Mouse (Mus musculus): ENCODE measurements around the gene Zbtb21. TPM values are rescaled to one million over a fixed set of nuclear protein-coding genes. Genes with fewer than 3 reads are reported as not detected.

Zbtb21 gene
- polyA plus RNA-seq, 1 experiment from 2014 or later, result 12.5 TPM

- Histone ChIP-seq H3K9ac (ENCODE audit: low read length) (no peak overlapping the region), H3K36me3 (ENCODE audit: control insufficient read depth, insufficient read depth, low read length) (no peaks in the 10 kb centered on the region), H3K4me2 (ENCODE audit: low read length) (no peak overlapping the region), H3K9me3 (replicated peaks; ENCODE audit: control insufficient read depth, low read length) (no peaks in the 10 kb centered on the region), H3K4me1 (ENCODE audit: control insufficient read depth, insufficient read depth, low read length) (no peaks in the 10 kb centered on the region), H3K27me3 (replicated peaks; ENCODE audit: control insufficient read depth, insufficient read depth, low read length) (no peaks in the 10 kb centered on the region), H3K4me3 (ENCODE audit: low read depth, low read length) (no peak overlapping the region), H3K27ac (ENCODE audit: low read depth, low read length) (no peak overlapping the region)
- DNase-seq (ENCODE audit: low spot score) (no peak), ATAC-seq (no peak)
- 42% methylated on average over 1 of the region's 1 CpGs for WGBS
Observed at GRCm38 (mm10) chr16:97929520-97929919, 32.9 kb downstream of the Zbtb21 start.

GRCm38 (mm10) chr16:97927331-97927938 is 35.0 kb downstream of the Zbtb21 start:
- ATAC-seq (no peak), DNase-seq (ENCODE audit: low spot score) (no peak)
- WGBS, result 88% methylated on average over 3 of the region's 3 CpGs
- no peak overlapping the region for H3K27ac ChIP-seq (ENCODE audit: low read depth, low read length)
- H3K9ac ChIP-seq (ENCODE audit: low read length), result no peak overlapping the region
- no peaks in the 10 kb centered on the region for H3K9me3 ChIP-seq (replicated peaks; ENCODE audit: control insufficient read depth, low read length)
- H3K4me2 ChIP-seq (ENCODE audit: low read length), result no peak overlapping the region
- H3K4me3 ChIP-seq (ENCODE audit: low read depth, low read length), result no peak overlapping the region
- no peaks in the 10 kb centered on the region for H3K36me3 ChIP-seq (ENCODE audit: control insufficient read depth, insufficient read depth, low read length)
- no peaks in the 10 kb centered on the region for H3K4me1 ChIP-seq (ENCODE audit: control insufficient read depth, insufficient read depth, low read length)
- H3K27me3 ChIP-seq (replicated peaks; ENCODE audit: control insufficient read depth, insufficient read depth, low read length), result no peaks in the 10 kb centered on the region

GRCm38 (mm10) chr16:97926381-97926780 is 36.0 kb downstream of the Zbtb21 start:
- 85% methylated on average over 9 of the region's 9 CpGs for WGBS
- Histone ChIP-seq H3K36me3 (ENCODE audit: control insufficient read depth, insufficient read depth, low read length) (no peaks in the 10 kb centered on the region), H3K27ac (ENCODE audit: low read depth, low read length) (no peak overlapping the region), H3K9me3 (replicated peaks; ENCODE audit: control insufficient read depth, low read length) (no peaks in the 10 kb centered on the region), H3K4me1 (ENCODE audit: control insufficient read depth, insufficient read depth, low read length) (peaks cover 5% of the 10 kb centered on the region; the same call in 1 of the 2 replicates), H3K27me3 (replicated peaks; ENCODE audit: control insufficient read depth, insufficient read depth, low read length) (no peaks in the 10 kb centered on the region), H3K9ac (ENCODE audit: low read length) (no peak overlapping the region), H3K4me2 (ENCODE audit: low read length) (no peak overlapping the region), H3K4me3 (ENCODE audit: low read depth, low read length) (no peak overlapping the region)
- DNase-seq (ENCODE audit: low spot score) (no peak), ATAC-seq (no peak)

- peaks cover 6% of the 10 kb centered on the region; the same call in 1 of the 2 replicates for H3K4me1 ChIP-seq (ENCODE audit: control insufficient read depth, insufficient read depth, low read length)
- no peak overlapping the region for H3K27ac ChIP-seq (ENCODE audit: low read depth, low read length)
- H3K4me3 ChIP-seq (ENCODE audit: low read depth, low read length), result no peak overlapping the region
- DNase-seq (ENCODE audit: low spot score), result no peak
- H3K27me3 ChIP-seq (replicated peaks; ENCODE audit: control insufficient read depth, insufficient read depth, low read length), result no peaks in the 10 kb centered on the region
- H3K9me3 ChIP-seq (replicated peaks; ENCODE audit: control insufficient read depth, low read length), result no peaks in the 10 kb centered on the region
- ATAC-seq, result no peak
- H3K4me2 ChIP-seq (ENCODE audit: low read length), result no peak overlapping the region
- 91% methylated on average over 2 of the region's 2 CpGs for WGBS
- no peaks in the 10 kb centered on the region for H3K36me3 ChIP-seq (ENCODE audit: control insufficient read depth, insufficient read depth, low read length)
- no peak overlapping the region for H3K9ac ChIP-seq (ENCODE audit: low read length)
Observed at GRCm38 (mm10) chr16:97925760-97926159, 36.7 kb downstream of the Zbtb21 start.

DNA sequence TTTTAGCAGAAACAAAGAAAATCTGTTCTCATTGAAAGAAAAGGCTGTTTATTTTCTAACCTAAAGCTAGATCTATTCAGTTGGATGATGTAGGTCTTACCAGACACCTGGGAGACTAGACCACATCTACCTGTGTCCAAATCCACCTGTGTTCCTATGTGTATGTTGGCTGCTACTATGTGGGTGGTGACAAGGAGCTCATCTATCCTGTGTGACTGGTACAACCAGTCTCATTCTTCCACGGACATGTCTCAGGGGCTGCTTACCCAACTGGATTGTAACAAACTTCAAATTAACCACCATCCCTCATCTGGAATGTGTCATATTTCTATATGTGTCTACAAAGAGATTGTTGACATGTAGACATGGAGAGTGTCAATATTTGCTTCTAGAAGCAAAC is 38.7 kb downstream of the Zbtb21 start:
- Histone ChIP-seq H3K27me3 (replicated peaks; ENCODE audit: control insufficient read depth, insufficient read depth, low read length) (no peaks in the 10 kb centered on the region), H3K27ac (ENCODE audit: low read depth, low read length) (no peak overlapping the region), H3K36me3 (ENCODE audit: control insufficient read depth, insufficient read depth, low read length) (no peaks in the 10 kb centered on the region), H3K4me3 (ENCODE audit: low read depth, low read length) (no peak overlapping the region), H3K9me3 (replicated peaks; ENCODE audit: control insufficient read depth, low read length) (no peaks in the 10 kb centered on the region), H3K9ac (ENCODE audit: low read length) (no peak overlapping the region), H3K4me2 (ENCODE audit: low read length) (no peak overlapping the region), H3K4me1 (ENCODE audit: control insufficient read depth, insufficient read depth, low read length) (peaks cover 6% of the 10 kb centered on the region; the same call in 1 of the 2 replicates)
- DNase-seq (ENCODE audit: low spot score) (no peak), ATAC-seq (no peak)
- WGBS, result 74% methylated on average over 1 of the region's 1 CpGs

DNA sequence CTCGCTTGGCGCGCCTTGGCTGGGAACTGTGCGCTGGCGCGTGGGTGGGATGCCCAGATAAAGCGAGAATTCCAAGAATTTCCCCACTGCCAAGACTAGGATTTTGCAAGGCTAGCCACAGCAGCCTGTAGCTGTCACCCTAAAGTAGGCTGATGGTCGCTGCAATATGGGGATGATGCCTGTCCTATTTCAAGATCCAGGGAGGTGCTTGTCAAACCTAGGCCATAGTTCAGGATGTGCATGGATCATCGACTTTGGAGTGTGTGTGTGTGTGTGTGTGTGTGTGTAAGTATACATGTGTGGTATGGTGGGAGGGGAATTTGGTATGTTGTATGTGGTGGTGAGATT is 39.7 kb downstream of the Zbtb21 start:
- H3K36me3 ChIP-seq (ENCODE audit: control insufficient read depth, insufficient read depth, low read length), result no peaks in the 10 kb centered on the region
- no peaks in the 10 kb centered on the region for H3K9me3 ChIP-seq (replicated peaks; ENCODE audit: control insufficient read depth, low read length)
- H3K4me1 ChIP-seq (ENCODE audit: control insufficient read depth, insufficient read depth, low read length), result peaks cover 6% of the 10 kb centered on the region; the same call in 1 of the 2 replicates
- no peaks in the 10 kb centered on the region for H3K27me3 ChIP-seq (replicated peaks; ENCODE audit: control insufficient read depth, insufficient read depth, low read length)
- peak overlapping the region; percentile 93 for H3K4me2 ChIP-seq (ENCODE audit: low read length)
- DNase-seq (ENCODE audit: low spot score) (no peak), ATAC-seq (peak; percentile 57; the same call in 1 of the 2 replicates)
- no peak overlapping the region for H3K27ac ChIP-seq (ENCODE audit: low read depth, low read length)
- peak overlapping the region; percentile 85 for H3K4me3 ChIP-seq (ENCODE audit: low read depth, low read length)
- peak overlapping the region; percentile 79 for H3K9ac ChIP-seq (ENCODE audit: low read length)
- WGBS, result under 1% methylated on average over 9 of the region's 9 CpGs

DNA sequence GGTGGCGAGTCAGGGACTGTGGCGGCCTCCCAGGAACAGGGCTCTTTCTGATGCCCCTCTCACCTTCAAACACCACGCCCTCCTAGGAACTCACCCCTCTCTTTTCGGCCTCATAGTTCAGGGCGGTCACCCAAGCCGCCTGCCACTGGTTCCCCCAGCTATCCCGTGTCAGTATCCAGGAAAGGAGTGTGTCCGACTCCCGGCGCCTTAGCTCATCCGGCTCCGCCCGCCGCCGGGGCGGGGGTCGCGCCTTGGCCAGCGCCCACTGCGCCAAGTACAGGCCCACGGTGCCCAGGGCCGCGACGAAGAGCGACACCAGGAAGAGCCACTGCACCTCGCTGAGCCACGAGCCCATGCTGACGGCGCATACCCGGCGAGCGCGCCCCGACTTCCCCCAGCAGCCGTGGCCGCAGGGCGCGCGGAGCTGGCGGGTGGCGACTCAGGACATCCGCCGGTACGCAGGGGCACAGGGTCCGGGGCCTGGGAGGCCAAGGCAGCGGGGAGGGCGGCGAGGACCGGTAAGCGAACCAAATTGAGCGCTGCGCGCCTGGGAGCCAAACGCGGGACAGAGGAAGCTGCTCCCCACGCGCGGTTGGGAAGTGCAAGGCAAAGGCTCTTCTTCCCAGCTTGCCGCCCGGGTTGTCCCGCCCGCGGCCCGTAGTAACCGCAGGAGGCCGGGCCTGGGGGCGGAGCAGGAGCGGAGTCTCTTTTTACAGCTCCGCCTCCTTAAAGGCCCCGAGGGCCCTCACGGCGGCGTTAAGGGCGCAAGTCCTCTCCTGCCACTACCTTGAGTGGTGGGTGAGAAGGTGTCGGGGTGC is 40.3 kb downstream of the Zbtb21 start:
- peak overlapping the region; percentile 79 for H3K9ac ChIP-seq (ENCODE audit: low read length)
- H3K27me3 ChIP-seq (replicated peaks; ENCODE audit: control insufficient read depth, insufficient read depth, low read length), result no peaks in the 10 kb centered on the region
- WGBS, result under 1% methylated on average over 67 of the region's 75 CpGs
- peaks cover 6% of the 10 kb centered on the region; the same call in 1 of the 2 replicates for H3K4me1 ChIP-seq (ENCODE audit: control insufficient read depth, insufficient read depth, low read length)
- H3K4me2 ChIP-seq (ENCODE audit: low read length), result peak overlapping the region; percentile 93
- ATAC-seq (peak; percentile 97), DNase-seq (ENCODE audit: low spot score) (peak; percentile 83)
- H3K9me3 ChIP-seq (replicated peaks; ENCODE audit: control insufficient read depth, low read length), result no peaks in the 10 kb centered on the region
- peak overlapping the region; percentile 85 for H3K4me3 ChIP-seq (ENCODE audit: low read depth, low read length)
- H3K27ac ChIP-seq (ENCODE audit: low read depth, low read length), result peak overlapping the region; percentile 58; the same call in 1 of the 2 replicates
- H3K36me3 ChIP-seq (ENCODE audit: control insufficient read depth, insufficient read depth, low read length), result no peaks in the 10 kb centered on the region

DNA sequence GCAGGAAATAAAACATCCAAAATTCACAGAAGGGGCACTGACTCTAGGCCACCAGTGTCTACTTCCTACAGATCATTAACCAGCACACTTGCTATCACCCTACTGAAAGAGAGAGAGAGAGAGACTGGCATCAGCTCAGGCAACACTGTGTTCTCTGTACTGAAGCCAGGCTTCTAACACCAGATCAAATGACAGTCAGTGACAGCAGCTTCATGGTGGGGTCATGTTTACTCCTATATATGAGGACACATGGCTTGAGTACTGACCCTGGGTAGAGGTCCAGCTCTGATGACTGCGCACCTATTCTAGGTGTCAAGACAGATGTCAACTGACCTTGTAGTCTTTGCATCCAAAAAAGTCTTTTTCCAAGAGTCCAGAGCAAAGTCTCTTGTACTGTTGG is 41.8 kb downstream of the Zbtb21 start:
- H3K4me1 ChIP-seq (ENCODE audit: control insufficient read depth, insufficient read depth, low read length), result peaks cover 6% of the 10 kb centered on the region; the same call in 1 of the 2 replicates
- H3K27ac ChIP-seq (ENCODE audit: low read depth, low read length), result no peak overlapping the region
- H3K4me3 ChIP-seq (ENCODE audit: low read depth, low read length), result no peak overlapping the region
- ATAC-seq (no peak), DNase-seq (ENCODE audit: low spot score) (no peak)
- no peak overlapping the region for H3K4me2 ChIP-seq (ENCODE audit: low read length)
- no peak overlapping the region for H3K9ac ChIP-seq (ENCODE audit: low read length)
- H3K9me3 ChIP-seq (replicated peaks; ENCODE audit: control insufficient read depth, low read length), result no peaks in the 10 kb centered on the region
- 97% methylated on average over 1 of the region's 1 CpGs for WGBS
- no peaks in the 10 kb centered on the region for H3K27me3 ChIP-seq (replicated peaks; ENCODE audit: control insufficient read depth, insufficient read depth, low read length)
- no peaks in the 10 kb centered on the region for H3K36me3 ChIP-seq (ENCODE audit: control insufficient read depth, insufficient read depth, low read length)

DNA sequence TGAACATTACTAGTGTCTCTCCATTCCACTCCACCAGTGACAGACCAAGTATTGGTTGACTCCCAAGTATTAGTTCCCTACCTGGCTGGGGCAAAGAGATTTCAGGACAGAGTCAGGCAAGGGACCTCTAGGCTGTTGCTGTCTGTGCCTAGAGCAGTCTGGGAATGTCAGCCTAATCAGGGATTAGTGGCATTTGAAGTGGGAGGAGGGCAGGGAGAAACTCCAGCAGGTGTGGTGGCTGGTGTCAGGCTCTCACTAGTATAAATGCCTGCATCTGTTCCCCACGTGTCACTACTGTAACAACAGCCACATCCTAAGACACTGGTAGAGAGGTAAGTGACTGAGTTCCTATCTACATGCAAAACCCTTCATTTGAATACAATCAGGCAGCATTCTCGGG is 42.6 kb downstream of the Zbtb21 start:
- H3K4me2 ChIP-seq (ENCODE audit: low read length), result no peak overlapping the region
- no peaks in the 10 kb centered on the region for H3K36me3 ChIP-seq (ENCODE audit: control insufficient read depth, insufficient read depth, low read length)
- no peaks in the 10 kb centered on the region for H3K27me3 ChIP-seq (replicated peaks; ENCODE audit: control insufficient read depth, insufficient read depth, low read length)
- no peaks in the 10 kb centered on the region for H3K9me3 ChIP-seq (replicated peaks; ENCODE audit: control insufficient read depth, low read length)
- WGBS, result 20% methylated on average over 2 of the region's 2 CpGs
- ATAC-seq, result no peak
- DNase-seq (ENCODE audit: low spot score), result no peak
- H3K4me3 ChIP-seq (ENCODE audit: low read depth, low read length), result no peak overlapping the region
- H3K27ac ChIP-seq (ENCODE audit: low read depth, low read length), result no peak overlapping the region
- peaks cover 6% of the 10 kb centered on the region; the same call in 1 of the 2 replicates for H3K4me1 ChIP-seq (ENCODE audit: control insufficient read depth, insufficient read depth, low read length)
- H3K9ac ChIP-seq (ENCODE audit: low read length), result no peak overlapping the region

Data from forebrain, embryonic 14.5 days (tissue).